Mouse (Mus musculus): ENCODE data around the gene Slc22a5.
"Not testable (repeated sequence)": the region's sequence is repeated elsewhere in the genome, so short reads cannot be mapped to it uniquely, and the experiment has no call there.

Slc22a5 gene

DNA sequence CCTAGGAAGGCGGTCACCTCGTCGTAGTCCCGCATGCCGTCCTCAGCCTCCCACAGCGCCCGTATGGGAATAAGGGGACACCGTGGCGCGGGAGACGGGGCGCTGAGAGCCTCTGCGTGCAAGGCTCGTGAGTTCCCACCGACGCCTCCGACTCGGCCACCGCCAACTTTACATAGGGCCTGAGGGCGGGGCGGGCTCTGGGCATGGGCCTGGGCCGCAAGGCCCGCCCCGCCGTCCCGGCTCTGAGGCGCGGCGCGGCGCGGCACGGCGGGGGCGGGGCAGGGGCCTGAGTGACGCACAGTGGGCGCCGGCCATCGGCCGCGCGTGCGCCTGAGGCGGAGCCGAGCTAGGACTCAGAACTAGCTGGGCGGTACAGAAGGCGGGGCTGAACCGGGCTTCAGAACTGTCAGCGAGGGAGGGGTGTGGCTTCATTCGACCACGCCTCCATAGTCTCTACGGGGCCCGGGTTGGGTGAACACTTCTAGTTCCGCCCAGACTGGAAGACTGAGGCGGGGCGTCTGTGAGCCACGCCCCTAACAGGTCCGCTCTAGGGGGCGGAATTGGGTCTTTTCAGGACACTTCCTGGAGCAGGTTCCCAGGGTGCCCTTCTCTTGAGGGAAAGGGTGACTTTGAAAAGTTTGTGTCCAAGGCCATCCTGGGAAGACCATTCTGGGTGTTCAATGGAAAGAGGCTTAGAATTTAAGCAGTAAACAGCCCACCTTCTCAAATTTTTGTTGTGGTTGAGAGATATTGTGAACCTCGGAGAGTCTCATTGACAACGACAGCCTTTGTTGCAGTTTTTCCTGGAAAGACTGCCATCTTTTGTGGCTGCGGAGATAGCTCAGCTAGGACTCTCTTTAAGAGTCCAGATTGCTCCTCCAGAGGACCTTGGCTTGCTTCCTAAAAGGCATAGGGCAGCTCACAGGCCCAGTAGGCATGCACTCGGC is at the start of gene Slc22a5:
Slc22a5 (minus strand) TSS at position 156 of the 947 bp plus-strand sequence.
- DNase-seq, result peak; percentile 98

DNA sequence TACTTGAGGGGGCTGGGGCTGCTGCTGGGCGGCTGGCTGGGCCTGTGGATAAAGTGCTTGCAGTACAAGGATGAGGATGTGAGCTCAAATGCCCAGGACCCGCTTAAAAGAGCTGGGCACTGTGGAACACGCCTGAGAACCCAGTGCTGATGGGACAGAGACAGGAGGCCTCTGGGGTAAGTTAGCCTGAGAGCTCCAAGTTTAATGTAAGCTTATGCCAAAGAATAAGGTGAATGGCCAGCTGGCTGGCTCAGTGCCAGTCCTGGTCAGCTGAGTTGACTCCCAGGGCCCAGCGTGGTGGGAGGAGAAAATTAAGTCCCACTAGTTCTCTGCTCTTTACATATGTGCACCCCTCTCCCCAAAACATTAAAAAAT is 40.5 kb upstream of the Slc22a5 start:
- DNase-seq, result not testable (repeated sequence)

DNA sequence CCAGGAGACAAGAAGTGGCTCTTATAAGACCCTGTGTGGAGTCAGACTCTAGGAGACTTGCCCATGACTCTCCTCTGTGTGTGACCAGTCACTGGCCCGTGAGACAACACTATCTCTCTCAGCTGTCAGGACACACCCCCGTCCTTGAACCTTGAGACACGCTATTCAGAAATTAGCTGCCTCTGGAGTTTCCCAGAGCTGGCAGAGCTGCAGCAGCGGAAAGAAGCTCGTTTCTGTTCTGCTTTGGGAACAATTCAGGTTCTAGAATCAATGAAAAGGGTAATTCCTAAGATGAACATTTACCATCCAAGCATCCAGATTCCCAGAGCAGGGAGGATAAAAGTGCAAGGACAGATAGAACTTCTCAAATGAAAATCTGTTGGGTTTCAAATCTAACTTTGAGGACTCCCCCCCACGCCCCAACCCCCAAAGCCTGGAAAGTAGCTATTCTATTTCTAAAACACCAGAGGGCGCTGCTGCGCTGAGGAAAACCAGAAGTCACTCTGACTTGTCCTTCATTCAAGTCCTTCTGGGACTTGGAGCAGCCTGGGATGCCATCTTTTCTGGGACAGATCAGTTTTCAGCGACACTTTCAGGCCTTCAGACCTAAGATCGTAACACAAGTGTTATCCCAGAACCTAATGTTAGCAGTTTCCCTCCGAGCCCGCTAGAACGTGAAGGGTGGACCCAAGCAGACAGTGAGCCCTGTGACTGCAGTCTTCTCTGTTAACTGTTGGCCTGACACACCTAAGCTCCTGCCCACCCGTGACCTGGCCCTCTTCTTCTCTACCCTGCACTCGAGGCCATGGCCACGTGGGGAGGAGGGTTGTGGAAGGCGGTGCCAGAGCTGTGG is 39.9 kb upstream of the Slc22a5 start:
- peak; percentile 50 for DNase-seq

DNA sequence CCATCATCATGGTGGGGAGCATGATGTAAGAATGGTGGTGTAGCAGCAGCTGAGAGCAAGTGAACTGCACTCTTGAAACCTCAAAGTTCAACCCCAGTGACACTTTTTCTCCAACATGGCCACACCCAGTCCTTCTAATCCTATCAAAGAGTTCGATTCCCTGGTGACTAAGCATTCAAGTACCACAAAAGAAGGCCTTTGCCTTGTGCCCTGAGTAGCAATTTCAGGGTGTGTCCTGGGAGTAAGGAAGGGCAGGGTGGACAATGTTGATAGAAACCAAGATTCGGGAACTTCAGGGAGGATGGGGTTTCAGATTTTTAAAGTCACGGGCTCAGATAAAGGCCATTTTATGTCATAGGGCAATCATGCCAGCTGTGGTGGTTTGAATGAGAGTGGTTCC is 38.3 kb upstream of the Slc22a5 start:
- DNase-seq, result no peak

DNA sequence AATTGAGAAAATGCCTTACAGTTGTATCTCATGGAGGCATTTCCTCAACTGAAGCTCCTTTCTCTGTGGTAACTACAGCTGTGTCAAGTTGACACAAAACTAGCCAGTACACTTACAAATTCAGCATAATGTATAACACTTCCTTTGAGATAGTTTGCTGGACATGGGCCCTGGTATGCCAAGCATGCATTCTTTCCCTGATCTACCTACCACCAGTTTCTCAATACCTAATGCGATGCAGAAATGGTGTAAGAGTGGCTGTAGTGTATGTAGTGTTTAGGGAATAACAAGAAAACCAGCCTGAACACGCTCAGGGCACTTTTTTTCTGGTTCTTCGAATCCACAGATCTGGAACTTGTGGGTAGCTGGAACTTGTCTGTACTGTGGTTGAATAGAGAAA is 37.1 kb upstream of the Slc22a5 start:
- no peak for DNase-seq

DNA sequence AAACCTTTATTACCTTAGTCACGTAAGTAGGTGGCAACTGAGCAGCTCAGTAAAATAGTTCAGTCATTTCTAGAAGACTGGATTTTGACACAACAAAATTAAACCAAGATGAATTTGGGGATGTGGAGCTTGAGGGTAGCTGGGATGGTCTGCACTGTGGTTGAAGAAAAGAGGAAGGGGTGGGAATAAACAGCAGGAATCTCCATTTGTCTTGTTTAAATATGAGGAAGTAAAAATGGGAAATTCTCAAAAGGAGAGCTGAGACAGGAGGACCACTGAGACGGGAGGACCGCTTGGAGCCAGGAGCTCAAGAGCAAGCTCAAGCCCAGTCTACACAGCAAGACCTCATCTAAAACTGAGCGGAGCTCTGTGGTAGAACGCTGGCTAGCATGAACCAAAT is 34.8 kb upstream of the Slc22a5 start:
- no peak for DNase-seq

DNA sequence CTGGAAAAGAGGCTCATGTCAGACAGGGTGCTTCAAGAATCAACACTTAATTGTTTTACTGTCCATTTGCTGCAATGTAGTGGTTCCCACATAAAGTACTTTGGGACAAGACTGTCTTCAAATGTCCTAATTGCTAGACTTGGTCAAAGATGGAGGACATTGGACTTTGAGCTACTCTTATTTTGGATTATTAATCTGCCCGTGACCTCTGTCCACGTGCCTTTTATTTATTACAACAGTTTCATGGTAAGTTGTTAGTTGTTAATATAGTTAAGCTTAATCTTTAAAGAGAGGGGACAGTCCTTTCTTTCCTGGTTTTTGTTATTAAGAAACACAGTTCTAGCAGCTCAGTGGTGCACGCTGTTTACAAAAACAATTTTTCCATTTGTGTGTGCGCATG is 27.4 kb upstream of the Slc22a5 start:
- no peak for DNase-seq

DNA sequence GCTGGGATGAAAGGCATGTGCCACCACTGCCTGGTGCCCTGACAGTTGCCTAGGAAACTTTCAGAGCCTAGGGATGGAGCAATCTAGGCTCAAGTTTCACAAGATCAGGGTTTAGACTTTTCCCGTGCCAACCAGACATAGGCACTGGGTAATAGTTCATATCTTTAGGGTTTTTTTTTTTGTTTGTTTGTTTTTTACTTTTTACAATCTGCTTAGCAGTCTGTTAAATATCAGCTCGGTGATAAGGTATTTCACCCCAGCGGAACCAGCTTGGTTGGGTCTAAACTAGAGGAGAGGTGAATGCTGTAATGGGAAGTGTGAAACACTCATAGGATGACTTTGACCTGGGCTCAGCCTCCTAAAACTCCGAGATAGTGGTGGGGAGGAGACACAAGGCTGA is 19.6 kb upstream of the Slc22a5 start:
- no peak for DNase-seq

DNA sequence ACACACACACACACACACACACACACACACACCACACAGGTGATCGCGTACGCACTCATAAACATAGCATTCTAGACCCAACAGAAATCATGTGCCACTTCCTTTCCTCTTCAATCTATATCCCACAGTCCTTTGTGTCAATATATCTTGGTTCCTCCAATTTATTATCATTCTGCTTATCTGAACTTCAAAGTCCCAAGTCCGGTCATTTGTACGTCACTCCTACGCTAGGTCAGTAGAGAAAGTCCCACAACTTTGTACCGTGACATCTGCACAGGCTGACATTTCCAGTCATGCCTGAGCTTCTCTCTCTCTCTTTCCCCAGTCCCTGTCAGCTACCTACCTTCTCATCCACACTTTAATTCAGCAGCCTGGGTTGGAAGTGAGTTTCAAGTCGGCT is 17.2 kb upstream of the Slc22a5 start:
- no peak for DNase-seq

DNA sequence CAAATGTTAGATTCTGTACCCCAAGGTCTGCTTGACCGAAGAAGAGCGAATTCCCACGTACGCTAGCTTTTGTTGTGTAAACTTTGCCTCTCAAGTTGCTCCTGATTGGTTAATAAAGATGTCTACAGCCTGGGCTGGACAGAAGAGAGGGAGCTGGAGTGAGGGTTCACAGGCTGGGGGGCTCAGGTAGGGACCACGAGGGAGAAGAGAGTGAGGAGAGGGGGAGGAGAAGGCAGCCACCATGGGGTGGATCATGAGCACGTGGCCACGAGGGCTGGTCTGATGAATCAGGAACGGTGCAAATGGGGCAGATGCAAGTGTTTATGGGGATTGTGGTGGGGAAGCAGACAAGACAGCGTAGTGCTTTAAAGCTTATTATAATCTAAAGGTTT is 13.1 kb upstream of the Slc22a5 start:
- no peak for DNase-seq

DNA sequence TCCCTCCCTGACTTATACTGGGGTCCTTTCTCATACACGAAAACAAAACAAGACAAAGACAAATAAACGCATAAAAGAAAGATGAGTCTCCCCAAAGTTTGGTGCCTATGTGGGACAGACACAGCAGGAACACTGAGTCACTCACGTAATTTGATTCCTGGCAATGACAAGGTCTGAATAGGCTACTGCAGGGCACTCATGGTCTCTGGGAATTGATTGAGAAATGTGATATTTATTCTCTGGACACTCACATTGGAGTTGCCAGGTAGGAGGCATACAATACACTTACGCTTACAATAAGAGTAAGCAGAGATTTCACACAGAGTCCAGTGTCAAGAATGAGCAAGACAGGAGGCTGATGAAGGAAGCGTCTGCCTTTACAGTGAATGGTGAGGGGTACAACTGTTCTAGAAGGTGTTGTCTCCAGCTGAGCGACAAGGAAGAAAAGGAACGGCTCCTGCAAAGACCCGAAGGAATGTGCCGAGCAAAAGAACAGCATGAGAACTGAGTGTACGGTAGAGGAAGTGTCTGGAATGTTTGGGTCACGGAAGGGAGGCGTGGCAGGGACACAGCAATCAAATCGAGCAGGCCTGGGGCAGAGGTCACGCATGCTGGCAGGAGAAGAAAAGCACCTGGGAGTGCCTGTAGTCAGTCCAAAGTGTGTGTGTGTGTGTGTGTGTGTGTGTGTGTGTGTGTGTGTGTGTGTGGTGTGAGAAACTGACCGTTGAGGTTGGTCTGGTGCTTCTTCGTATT is 12.5 kb upstream of the Slc22a5 start:
- no peak for DNase-seq

DNA sequence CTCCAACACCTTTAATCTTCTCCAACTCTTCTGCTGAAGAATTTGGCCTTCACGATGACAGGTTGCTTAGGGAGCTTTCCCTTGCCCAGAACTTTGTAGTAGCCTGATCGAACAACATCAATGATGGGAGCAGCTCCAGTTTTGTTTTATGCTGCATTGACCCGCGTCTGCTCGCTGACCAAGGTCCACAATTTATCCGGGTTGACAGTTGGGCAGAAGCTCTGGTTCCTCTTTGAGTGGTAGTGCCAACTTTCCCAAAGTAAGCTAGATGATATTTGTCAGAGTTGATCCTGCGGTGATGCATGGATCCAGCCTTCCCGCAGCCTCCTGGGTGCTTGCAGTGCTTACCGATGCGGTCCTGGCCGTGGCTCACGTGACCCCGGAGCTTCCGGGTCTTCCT is 11.3 kb upstream of the Slc22a5 start:
- DNase-seq, result no peak

DNA sequence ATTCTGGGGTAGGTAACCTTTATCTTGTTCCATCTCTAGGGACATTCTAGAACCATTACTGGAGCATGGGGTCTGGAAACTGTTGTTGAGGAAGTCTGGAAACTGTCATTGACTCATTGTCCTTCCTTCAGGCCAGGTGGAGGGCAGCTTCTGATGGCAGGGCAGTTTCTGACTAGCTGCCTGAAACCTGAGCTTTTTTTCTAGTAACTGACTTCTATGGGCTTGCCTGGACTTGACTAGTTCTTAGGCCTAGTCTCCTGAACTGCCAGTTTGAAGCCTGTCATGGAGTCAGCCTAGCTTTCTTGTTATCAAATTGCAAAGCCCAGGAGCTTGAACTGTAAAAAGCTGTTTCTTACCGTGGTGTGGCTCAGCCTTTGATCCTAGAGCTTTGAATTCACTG is 9.5 kb upstream of the Slc22a5 start:
- DNase-seq, result no peak

DNA sequence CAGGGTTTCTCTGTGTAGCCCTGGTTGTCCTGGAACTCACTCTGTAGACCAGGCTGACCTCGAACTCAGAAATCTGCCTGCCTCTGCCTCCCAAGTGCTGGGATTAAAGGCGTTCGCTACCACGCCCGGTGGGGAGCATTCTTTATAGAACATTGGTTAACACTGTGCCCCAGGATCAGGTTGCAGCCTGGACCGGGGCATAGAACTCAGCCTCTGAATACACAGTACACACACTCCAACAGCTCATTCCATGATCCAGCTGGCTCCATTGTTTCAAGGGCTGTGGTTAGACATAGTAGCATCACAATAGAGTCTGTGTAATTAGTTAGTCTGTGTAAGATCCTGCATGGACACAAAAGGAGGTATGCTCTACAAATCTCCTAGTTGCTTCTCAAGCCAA is 8.5 kb upstream of the Slc22a5 start:
- no peak for DNase-seq

DNA sequence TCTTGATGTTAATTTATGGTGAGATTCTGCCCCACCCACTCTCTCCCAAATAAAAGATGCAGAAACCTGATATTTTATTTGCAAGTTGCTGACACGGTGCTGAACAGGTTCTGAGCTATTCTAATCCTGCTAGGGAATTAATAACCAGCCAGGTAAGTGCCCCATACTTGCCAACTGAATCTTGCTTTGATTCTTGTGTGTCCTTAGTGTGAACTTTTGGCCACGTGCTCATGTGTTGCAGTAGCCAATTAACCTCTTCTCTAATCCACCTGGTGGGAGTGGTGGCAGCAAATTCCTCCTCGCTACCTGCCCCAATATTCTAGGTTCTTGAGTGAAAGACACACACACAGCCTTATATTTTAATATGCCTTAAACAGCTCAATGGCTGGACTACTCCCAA is 7.5 kb upstream of the Slc22a5 start:
- DNase-seq, result no peak

DNA sequence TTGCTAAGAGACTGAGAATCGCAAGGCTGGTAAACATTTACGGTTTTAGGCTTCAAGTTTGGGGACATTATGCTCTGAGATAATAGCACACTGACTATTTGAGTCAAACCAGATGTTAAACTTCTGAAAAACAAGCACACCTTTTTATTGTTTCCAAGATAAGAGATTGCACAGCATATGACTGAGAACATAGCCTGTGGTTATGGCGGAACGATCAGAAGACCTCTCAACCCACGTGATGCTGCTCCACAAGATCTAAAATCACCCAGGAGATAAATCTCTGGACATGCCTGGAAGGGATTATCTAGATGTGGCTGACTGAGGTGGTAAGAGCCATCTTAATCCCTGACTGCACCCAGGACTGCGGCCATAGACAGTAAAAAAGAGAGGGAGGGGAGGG is 5.5 kb upstream of the Slc22a5 start:
- DNase-seq, result no peak

DNA sequence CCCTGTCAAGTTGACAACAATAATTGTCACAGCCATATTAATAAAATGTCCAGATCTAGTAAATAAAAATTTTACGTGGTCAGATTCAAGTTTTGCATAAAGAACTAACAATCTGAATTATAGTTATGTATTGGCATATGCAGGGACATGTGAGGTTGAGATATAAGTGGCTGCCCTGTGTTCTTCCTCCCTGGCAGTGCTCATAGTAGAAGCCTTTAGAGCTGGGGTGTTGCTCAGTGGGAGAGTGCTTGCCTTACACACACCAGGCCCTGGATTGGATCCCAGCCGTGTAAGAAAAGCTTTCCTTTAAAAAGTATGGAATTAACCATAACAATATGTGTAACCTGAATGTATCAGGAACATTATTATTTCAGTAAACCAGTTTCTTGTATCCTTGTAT is 2.0 kb upstream of the Slc22a5 start:
- DNase-seq, result no peak

DNA sequence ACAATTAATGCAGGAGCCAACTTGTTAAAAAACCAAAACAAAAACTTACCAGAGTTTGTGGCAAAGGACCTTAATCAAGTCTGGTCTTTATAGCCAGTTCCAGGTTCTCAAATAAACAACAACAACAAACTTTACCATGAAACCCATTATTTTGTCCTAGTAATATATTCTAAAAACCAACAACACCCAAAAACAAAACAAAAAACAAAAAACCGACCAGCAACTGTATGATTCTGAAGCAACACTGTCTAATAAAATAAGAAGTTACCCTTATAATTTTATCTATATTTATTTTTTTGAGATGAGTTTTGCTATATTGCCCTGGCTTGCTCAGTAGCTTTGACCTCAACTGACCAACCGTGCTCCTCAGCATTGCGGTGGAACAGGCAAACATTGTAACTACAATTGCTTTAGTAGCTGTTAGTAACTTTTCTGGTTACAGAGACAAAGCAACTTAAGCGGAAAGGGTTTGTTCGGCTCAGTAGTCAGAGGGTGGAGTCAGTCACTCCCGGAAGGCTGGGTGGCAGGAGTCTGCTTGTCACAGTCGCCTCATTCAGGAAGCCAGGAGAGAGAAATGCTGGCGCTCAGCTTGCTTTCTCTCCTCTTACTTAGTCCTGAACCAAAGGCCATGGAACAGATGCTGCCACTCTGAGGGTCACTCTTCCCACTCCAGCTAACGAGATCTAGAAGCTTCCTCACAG is 1.4 kb upstream of the Slc22a5 start:
- no peak for DNase-seq

DNA sequence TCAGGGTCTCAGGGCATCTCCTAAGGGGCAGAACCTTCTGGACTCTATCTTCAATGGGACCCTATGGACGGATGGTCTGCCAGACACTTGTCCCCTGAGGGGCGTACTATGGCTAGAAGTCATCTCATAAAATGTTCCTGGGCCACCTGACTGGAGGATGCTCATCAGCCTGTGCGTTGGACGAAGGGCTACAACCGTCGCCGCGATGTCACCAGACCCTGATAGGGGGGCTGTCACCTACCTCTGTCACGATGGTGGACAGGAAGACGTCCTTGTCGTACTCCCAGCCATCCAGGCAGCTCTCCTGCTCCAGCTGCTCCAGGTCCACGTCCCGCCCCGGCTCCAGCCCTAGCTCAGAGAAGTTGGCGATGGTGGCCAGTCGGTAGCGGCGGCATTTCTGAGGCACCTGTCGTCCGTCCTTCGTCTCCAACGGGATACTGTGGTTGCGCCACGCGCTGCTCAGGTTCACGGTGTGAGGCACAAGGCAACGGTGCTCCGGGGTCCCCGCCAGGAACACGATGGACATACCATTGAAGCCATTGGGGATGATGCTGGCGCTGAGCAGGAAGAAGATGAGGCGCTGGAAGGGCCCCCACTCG is 455 bp downstream of the Slc22a5 start:
- no peak for DNase-seq

DNA sequence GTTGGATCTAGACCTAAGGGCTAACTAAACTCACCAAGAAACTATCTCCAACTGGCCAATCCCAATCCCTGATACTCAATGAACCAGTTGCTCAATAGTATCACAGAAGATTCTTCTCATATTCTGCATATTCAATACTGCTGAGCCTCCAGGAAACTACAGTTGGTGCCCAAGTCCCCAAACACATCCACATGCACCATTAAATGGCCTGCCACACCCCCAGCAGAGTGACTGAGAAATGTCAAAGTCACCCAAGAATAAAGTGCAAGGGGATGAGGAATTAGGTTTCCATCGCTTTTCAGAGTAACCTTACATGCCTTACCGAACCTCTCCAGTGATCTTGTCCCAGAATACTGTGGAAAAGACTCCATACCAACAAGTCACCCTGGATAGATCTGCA is 1.2 kb downstream of the Slc22a5 start:
- DNase-seq, result no peak

DNA sequence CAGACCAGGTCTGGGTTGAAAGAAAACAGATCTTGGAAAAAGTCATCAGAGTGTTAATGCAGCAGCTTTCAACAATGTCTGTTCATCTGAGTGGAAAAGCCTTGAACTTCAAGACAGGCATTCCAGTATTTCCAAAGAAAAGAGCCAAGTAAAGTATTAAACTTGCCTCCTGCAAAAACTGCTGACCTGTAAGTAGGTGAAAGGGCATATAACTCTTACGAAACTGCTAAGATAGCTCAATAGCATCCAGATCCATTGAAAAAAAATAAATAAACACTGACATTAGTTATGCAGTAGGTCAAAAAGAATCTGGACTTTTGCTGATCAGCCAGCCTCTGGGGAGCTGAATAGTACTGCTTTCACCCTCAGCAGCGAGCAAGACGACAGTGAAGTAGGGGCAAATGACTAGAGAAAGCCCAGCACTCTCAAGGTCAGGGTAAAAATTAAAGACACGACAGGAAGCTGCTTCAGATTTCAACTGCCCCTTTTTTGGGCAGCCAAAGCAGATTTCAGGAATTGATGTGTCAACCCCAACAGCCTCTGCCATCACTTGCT is 2.3 kb downstream of the Slc22a5 start:
- DNase-seq, result no peak

DNA sequence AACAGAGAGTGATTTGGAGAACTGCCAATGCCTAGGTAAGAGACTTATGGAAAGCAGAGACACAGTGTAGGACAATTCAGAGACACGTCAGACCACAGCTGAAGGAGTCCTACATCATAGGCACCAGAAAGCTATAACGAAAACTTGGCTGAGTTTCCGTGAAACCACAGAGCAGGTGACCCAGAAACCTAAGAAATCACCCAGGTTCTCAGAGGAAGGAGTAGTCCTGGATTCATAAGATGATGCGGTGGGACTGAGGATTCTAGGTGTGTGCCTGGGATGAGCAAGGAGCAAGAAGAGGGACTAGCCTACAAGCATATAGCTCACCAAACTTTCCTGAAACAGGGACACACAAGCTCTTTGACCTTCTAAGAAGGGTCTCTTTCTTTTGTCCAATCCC is 3.2 kb downstream of the Slc22a5 start:
- no peak for DNase-seq
